Mouse (Mus musculus) lung, adult 2 months (tissue): Measurements from ENCODE around the gene Sod1.
"Not testable (repeated sequence)": the region's sequence is repeated elsewhere in the genome, so short reads cannot be mapped to it uniquely, and the experiment has no call there.

ENCODE experiments used
- CTCF ChIP-seq: fragments of 200-500 bp; IDR thresholded peaks from 2 replicates; pipeline ENCODE4 v1.5.1; 2011; ENCODE audit warnings: mild to moderate bottlenecking, low read length, control low read depth; ENCODE audit not compliant: insufficient read depth
- POLR2A ChIP-seq: fragments of 200-500 bp; IDR thresholded peaks from 2 replicates; pipeline ENCODE4 v1.6.1; 2011; ENCODE audit warnings: low read depth, mild to moderate bottlenecking, control low read depth, low read length, borderline replicate concordance; ENCODE audit errors: extremely low read depth

DNA sequence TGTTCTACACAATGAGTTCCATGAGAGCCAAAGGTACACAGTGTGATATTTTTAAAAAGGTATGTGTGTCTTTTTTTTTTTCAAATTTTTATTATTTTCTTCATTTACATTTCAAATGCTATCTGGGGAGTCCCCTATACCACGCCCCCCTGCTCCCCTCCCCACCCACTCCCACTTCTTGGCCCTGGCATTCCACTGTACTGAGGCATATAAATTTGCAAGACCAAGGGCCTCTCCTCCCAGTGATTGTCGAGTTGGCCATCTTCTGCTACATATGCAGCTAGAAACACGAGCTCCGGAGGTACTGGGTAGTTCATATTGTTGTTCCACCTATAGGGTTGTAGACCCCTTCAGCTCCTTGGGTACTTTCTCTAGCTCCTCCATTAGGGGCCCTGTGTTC, 1.1 kb upstream of the Sod1 start:
- not testable (repeated sequence) for TF ChIP-seq POLR2A, CTCF
